Mouse (Mus musculus) intestine, embryonic 15.5 days (tissue): Measurements from ENCODE around the gene Pou2f1. TPM values are rescaled to one million over a fixed set of nuclear protein-coding genes. Genes with fewer than 3 reads are reported as not detected.

Source experiments
- ATAC-seq: fragments of 200-750 bp; cut with Nextera tagmentation; 2 replicates; pipeline ENCODE4 v1.8.0; 2017; ENCODE audit warnings: moderate TSS enrichment, moderate library complexity
- H3K27ac ChIP-seq: fragments of 300-500 bp; sonication (generic); 2 replicates; pipeline ENCODE4 v1.5.1; 2015; ENCODE audit warnings: mild to moderate bottlenecking, inconsistent platforms
- H3K27me3 ChIP-seq: fragments of 300-500 bp; sonication (generic); replicated peaks from 2 replicates; pipeline ENCODE4 v1.6.1; 2015; ENCODE audit warnings: inconsistent platforms
- H3K36me3 ChIP-seq: fragments of 300-500 bp; sonication (generic); 2 replicates; pipeline ENCODE4 v1.6.1; 2015; ENCODE audit warnings: inconsistent platforms
- H3K4me1 ChIP-seq: fragments of 300-500 bp; sonication (generic); replicated peaks from 2 replicates; pipeline ENCODE4 v1.6.1; 2015; ENCODE audit warnings: inconsistent platforms
- H3K4me2 ChIP-seq: fragments of 300-500 bp; sonication (generic); replicated peaks from 2 replicates; pipeline ENCODE4 v1.6.1; 2015; ENCODE audit warnings: mild to moderate bottlenecking, inconsistent platforms
- H3K4me3 ChIP-seq: fragments of 300-500 bp; sonication (generic); replicated peaks from 2 replicates; pipeline ENCODE4 v1.5.1; 2015; ENCODE audit warnings: inconsistent platforms
- H3K9ac ChIP-seq: fragments of 300-500 bp; sonication (generic); 2 replicates; pipeline ENCODE4 v1.6.1; 2015; ENCODE audit warnings: inconsistent platforms
- H3K9me3 ChIP-seq: fragments of 300-500 bp; sonication (generic); 2 replicates; pipeline ENCODE4 v1.6.1; 2016; ENCODE audit warnings: inconsistent platforms
- WGBS: fragments of 180-500 bp; shearing (Covaris S2); methylation state at CpG from one replicate; pipeline ENCODE4 v1.1.7; 2015; 5-methylcytosine and 5-hydroxymethylcytosine counted together
- polyA plus RNA-seq: library from polyadenylated mRNA; unstranded; fragments of >200 nt; fragmentation: Nextera tagmentation; extraction: Ambion mirVana; gene quantifications from 2 replicates; pipeline ENCODE4 v1.2.1, GENCODE M21; 2015

Gene Pou2f1
- polyA plus RNA-seq, 1 experiment from 2014 or later: 10.0 TPM

- 0 out of 2 replicates have a peak, but pooled peaks cover 3% of the 10 kb centered on the region for H3K4me1 ChIP-seq
- H3K4me2 ChIP-seq: no peak overlapping the region
- ATAC-seq: no peak
- no peak overlapping the region for H3K4me3 ChIP-seq
- H3K36me3 ChIP-seq: no peaks in the 10 kb centered on the region
- H3K27ac ChIP-seq: no peak overlapping the region
- WGBS: 92% methylated on average over 11 of the region's 11 CpGs
- no peak overlapping the region for H3K9ac ChIP-seq
- H3K9me3 ChIP-seq: no peaks in the 10 kb centered on the region
- no peaks in the 10 kb centered on the region for H3K27me3 ChIP-seq
These were observed 145.2 kb downstream of the Pou2f1 start for GRCm38 (mm10) chr1:165857279-165857678.

DNA sequence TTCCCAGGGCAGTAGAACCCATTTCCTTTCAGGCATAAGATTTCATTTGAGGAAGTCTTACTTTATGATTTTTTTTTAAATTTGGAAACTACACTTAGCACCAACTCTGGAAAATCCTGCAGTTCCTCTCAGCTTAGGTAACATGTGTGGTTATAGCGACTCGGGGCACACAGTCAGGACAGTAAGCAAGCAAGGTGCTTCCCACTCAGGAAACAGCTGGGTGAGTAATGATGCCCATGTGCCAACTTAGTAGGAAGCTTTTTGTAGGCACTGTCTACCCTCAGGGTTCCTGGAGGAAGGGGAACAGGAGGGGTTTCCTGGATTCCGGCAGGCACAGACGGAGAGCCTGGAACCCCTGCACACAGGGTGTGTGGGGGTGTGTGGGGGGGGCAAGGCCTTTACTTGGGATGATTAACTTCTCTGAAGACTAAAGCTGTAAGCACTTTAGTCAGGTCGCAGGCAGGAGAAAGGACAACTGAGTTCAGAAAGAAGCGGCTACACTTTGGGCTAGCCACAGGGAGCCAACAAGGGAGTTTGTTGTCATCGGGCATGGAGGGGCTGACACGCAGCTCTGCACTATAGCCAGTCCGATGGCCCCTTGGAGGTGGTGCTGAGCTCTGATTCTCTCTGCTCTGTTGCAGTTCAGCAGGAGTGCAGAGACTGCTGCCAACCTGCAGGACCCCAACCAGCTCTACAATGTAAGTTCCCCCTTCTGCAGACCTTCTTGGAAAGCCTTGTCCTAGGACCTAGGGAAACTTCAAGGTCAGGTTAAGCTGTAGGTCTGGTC lies 146.5 kb downstream of the Pou2f1 start:
- ATAC-seq: no peak
- H3K9ac ChIP-seq: no peak overlapping the region
- H3K4me2 ChIP-seq: no peak overlapping the region
- no peak overlapping the region for H3K4me3 ChIP-seq
- WGBS: 71% methylated on average over 9 of the region's 9 CpGs
- H3K27me3 ChIP-seq: no peaks in the 10 kb centered on the region
- H3K27ac ChIP-seq: no peak overlapping the region
- H3K36me3 ChIP-seq: no peaks in the 10 kb centered on the region
- H3K9me3 ChIP-seq: no peaks in the 10 kb centered on the region
- 0 out of 2 replicates have a peak, but pooled peaks cover 3% of the 10 kb centered on the region for H3K4me1 ChIP-seq

DNA sequence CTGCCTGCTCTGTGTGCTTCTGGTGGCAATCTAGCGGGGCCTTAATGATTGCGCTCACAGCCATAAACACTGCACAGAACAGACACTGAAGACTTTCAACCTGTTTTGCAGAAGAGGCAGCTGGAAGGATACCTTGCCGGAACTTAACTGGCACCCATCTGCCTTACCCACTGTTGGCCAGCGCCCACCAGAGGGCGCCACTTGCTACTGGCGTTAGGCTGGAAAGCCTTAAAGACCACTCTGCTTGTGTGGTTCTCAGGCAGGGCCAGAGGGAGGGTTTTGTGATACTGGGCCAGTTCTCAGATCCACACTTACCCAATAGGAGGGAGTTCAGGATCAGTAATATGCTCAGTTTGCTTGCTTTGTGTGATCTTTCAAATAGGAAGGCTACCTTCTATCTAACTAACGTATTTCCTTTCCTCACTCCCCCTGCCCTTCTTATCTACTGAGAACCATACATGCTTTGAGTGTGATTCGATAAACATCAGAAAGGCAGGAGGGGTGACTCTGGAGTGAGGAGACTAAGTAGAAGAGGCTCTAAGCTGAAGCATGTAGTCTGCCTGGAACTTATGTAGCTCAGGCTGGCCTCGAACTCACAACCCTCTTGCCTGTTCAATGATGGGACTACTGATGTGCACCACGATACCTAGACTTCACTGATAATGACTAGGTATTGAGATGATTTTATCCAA lies 148.6 kb downstream of the Pou2f1 start:
- ATAC-seq: peak; percentile 33; the same call in 1 of the 2 replicates
- H3K27ac ChIP-seq: no peak overlapping the region
- H3K27me3 ChIP-seq: no peaks in the 10 kb centered on the region

DNA sequence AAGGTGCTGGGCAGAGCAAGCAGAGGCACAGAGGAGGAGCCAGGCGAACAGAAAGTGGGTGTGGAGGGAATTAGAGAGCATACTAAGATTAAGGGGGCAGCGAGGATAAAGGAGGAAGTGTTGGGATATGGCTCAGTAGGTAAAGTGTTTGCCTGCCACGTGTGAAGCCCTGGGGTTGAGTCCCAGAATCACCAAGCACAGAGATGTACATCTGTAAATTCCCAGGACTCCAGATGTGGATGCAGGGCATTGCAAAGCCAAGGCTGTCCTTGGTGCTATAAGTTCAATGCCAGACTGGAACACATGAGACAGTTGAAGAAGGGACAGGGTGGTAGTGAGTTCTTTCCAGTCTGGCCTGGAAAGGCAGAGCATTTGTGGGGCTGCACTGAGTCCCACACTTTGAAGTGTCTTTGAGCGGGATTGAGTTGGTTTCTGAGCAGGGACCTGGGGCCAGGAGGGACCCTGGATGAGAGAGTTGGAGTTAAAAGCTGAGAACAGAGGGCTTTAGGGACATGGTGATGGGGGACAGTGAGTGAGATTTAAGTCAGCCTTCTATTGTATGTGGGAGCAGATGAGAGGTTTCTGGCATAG lies 149.3 kb downstream of the Pou2f1 start:
- Histone ChIP-seq H3K4me2 (no peak overlapping the region), H3K9ac (no peak overlapping the region), H3K27ac (no peak overlapping the region), H3K9me3 (no peaks in the 10 kb centered on the region), H3K4me3 (no peak overlapping the region), H3K36me3 (no peaks in the 10 kb centered on the region), H3K27me3 (no peaks in the 10 kb centered on the region), H3K4me1 (peaks cover 14% of the 10 kb centered on the region)
- WGBS: 47% methylated on average over 4 of the region's 4 CpGs
- no peak for ATAC-seq

More for the DNA sequence above, 148.6 kb downstream of the Pou2f1 start:
- Histone ChIP-seq H3K4me3 (no peak overlapping the region), H3K9ac (no peak overlapping the region), H3K9me3 (no peaks in the 10 kb centered on the region), H3K4me1 (peaks cover 14% of the 10 kb centered on the region), H3K4me2 (no peak overlapping the region), H3K36me3 (no peaks in the 10 kb centered on the region)
- 61% methylated on average over 10 of the region's 10 CpGs for WGBS

DNA sequence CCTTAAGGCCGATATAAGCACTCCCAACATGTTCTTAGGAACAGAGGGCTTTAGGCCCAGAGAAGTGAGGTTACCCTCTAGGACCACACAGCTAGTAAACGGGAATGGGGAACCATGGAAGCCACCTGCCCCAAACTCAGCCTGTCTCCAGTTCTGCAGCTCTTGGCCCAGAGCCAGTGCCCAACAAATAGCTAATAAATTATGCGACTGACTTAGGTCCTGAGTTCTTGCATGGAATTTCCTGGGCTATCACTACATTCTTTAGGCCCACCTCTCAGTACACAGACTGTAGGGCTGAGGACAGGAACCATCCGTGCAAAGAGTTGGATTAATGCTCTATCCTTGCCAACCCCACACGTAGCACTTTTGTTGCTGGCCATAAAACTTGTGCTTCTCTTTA lies 150.3 kb downstream of the Pou2f1 start:
- Histone ChIP-seq H3K36me3 (no peaks in the 10 kb centered on the region), H3K4me1 (peaks cover 14% of the 10 kb centered on the region), H3K27ac (no peak overlapping the region), H3K9me3 (no peaks in the 10 kb centered on the region), H3K27me3 (no peaks in the 10 kb centered on the region), H3K9ac (no peak overlapping the region), H3K4me3 (no peak overlapping the region), H3K4me2 (no peak overlapping the region)
- 36% methylated on average over 5 of the region's 5 CpGs for WGBS
- ATAC-seq: no peak

DNA sequence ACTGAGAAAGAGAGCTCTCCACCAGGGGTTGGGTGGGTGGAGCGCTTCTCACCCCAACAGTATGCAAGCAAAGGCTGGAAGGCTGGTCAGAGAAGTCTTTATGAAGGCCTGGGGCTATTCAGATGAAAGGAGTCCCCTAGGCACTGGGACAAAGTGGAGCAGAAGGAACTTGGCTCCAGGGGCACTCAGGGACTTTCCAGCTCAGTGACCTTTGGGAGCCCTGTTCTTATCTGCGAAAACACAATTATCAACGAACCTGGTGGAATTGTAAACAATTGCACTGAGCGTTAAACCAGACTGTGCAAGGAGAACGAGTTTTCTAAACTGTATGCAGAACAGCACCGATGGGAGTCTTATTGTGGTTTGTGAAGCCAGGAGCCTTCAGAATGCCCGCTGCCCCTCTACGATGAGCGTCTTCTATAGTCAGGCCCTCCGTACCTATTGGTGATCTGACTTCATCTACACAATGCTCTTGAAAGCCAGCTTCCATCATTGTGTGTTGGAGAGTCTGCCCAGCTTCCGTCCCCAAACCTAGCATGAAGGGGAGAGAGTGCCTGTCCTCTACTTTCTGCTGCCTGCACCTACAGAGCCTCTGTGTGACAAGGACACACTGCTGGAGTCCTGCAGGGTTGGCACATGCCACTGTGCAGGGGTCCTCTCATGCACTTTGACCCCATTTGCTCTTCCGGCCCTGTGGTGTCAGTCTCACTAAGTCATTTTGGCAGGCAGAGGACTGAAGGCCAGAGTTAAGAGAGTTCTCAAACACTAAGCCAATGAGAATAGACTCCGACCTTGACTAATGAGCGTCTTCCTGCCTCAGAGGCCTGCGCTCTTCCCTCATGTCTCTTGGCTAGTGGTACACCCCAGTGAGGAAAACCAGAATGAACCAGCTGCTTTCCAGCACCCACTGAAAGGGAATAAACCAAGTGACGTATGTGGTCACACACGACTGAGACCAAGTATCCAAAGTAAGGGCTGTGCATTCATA lies 152.7 kb downstream of the Pou2f1 start:
- WGBS: 58% methylated on average over 17 of the region's 17 CpGs
- Histone ChIP-seq H3K27ac (no peak overlapping the region), H3K4me2 (no peak overlapping the region), H3K36me3 (no peaks in the 10 kb centered on the region), H3K9me3 (no peaks in the 10 kb centered on the region), H3K4me3 (no peak overlapping the region), H3K9ac (no peak overlapping the region), H3K27me3 (peaks cover 9% of the 10 kb centered on the region), H3K4me1 (peaks cover 19% of the 10 kb centered on the region)
- ATAC-seq: peak; percentile 18; the same call in 1 of the 2 replicates

DNA sequence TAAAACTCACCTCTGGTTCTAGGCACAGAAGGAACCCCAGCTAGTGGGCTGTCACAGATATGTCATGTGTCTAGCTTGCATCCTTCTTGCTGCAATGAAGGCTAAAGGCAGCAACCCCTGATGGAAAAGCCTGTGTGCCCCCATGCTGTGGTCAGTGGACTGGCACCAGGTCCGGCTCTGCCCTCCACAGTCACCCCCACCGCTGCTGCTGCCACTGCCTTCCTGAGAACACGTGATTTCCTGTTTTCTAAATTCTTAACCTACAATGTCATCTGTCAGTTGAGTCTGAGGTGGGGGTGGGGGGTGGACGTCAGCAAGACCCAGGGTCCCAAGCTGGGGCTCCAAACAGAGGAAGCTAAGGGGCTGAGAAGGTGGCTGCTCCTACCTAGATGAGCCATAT lies 153.6 kb downstream of the Pou2f1 start:
- Histone ChIP-seq H3K4me3 (no peak overlapping the region), H3K27me3 (peaks cover 9% of the 10 kb centered on the region), H3K4me2 (no peak overlapping the region), H3K27ac (no peak overlapping the region), H3K4me1 (peaks cover 22% of the 10 kb centered on the region), H3K36me3 (no peaks in the 10 kb centered on the region), H3K9ac (no peak overlapping the region), H3K9me3 (no peaks in the 10 kb centered on the region)
- ATAC-seq: no peak
- 58% methylated on average over 4 of the region's 4 CpGs for WGBS

DNA sequence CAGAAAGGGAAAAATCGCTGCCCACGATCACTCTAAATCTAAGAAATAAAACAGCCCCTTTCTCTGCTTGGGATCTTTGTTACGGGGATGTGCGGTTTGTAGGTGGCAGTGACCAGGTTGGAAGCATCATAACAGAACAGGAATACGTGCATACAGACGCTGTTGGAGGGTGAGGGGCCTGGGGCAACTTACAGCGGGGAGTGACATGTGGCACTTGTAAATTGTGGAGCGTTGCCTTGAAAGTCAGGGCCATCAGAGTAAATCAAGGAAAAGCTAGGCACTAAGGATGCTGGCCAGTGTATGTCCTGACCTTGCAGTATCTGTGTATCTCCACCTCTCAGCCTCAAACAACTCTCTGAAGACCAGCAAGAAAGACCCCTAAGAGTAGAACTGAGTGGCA lies 154.1 kb downstream of the Pou2f1 start:
- WGBS: 80% methylated on average over 8 of the region's 8 CpGs
- no peak overlapping the region for H3K27ac ChIP-seq
- H3K36me3 ChIP-seq: no peaks in the 10 kb centered on the region
- no peak overlapping the region for H3K4me2 ChIP-seq
- no peak overlapping the region for H3K9ac ChIP-seq
- H3K4me3 ChIP-seq: no peak overlapping the region
- no peak for ATAC-seq
- H3K4me1 ChIP-seq: peaks cover 22% of the 10 kb centered on the region
- peaks cover 9% of the 10 kb centered on the region for H3K27me3 ChIP-seq
- no peaks in the 10 kb centered on the region for H3K9me3 ChIP-seq

GRCm38 (mm10) chr1:165845366-165845765 lies 157.1 kb downstream of the Pou2f1 start:
- Histone ChIP-seq H3K4me2 (peak overlapping the region; percentile 100), H3K4me3 (peak overlapping the region; percentile 50), H3K9me3 (no peaks in the 10 kb centered on the region), H3K9ac (peak overlapping the region; percentile 42), H3K27ac (no peak overlapping the region), H3K4me1 (peaks cover 24% of the 10 kb centered on the region), H3K36me3 (no peaks in the 10 kb centered on the region), H3K27me3 (peaks cover 23% of the 10 kb centered on the region)
- 4% methylated on average over 14 of the region's 14 CpGs for WGBS
- peak; percentile 15; the same call in 1 of the 2 replicates for ATAC-seq

DNA sequence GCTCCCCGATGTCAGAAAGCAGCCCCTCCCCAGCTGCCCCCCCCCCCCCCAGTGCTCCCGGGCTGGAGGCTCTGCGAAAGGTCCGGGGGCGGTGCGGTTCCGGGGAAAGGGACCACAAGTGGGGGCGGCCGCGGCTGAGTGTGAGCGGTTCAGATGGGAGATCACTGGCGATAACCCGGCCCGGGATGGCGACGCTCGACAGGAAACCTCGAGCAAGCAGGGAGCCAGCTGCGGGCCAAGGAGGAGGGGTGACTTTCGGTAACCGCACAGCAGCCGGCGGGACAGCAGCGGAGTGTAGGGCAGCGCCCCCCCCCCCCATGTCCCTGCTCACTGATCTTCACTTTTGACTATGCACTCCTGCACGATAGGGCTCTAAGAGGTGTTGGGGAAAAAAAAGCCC lies 157.5 kb downstream of the Pou2f1 start:
- Histone ChIP-seq H3K9me3 (no peaks in the 10 kb centered on the region), H3K9ac (peak overlapping the region; percentile 42), H3K4me3 (peak overlapping the region; percentile 50), H3K27ac (no peak overlapping the region), H3K4me1 (peaks cover 21% of the 10 kb centered on the region), H3K4me2 (peak overlapping the region; percentile 100), H3K36me3 (no peaks in the 10 kb centered on the region), H3K27me3 (peaks cover 26% of the 10 kb centered on the region)
- peak; percentile 39 for ATAC-seq
- under 1% methylated on average over 26 of the region's 26 CpGs for WGBS

- H3K4me2 ChIP-seq: peak overlapping the region; percentile 100
- peak overlapping the region; percentile 50 for H3K4me3 ChIP-seq
- no peak overlapping the region for H3K27ac ChIP-seq
- H3K36me3 ChIP-seq: no peaks in the 10 kb centered on the region
- H3K27me3 ChIP-seq: peaks cover 29% of the 10 kb centered on the region
- H3K9me3 ChIP-seq: no peaks in the 10 kb centered on the region
- ATAC-seq: peak; percentile 78
- H3K4me1 ChIP-seq: peaks cover 17% of the 10 kb centered on the region; the same call in 1 of the 2 replicates
- 3% methylated on average over 20 of the region's 20 CpGs for WGBS
- H3K9ac ChIP-seq: peak overlapping the region; percentile 42
These were observed 158.0 kb downstream of the Pou2f1 start for GRCm38 (mm10) chr1:165844466-165844951.
